18 mouse cellular contexts compared by ENCODE assay signal in the genomic region with DNA sequence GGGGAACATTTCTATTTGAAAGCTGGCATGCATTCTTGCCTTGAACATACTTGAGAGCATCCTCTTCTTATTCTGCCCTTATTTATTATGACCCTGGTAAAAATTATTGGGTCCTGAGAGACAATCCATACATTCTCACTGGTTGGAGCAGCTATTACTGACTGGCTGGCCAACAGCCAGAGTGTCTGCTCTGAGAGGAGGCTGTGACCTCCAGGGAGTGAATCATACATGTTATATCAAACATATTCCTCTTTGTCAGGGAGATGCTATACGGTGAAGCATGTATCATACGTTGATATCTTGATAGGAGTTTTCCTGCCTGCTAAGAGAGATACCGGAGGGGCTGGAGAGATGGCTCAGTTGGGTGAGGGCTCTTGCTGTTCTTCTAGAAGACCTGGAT.
DNase-seq lines count a peak whose midpoint lies in the region; ATAC-seq and TF ChIP-seq lines count a peak whose summit lies in the region.
"Had no signal": no experiment of that assay in that cellular context is flagged by ENCODE, and none has a peak within 500 bp of the region (broad histone marks: within the 10 kb centered on the region; RNA-seq: fewer than 3 reads in every experiment).

No protein-coding gene starts in this region.

- DNase-seq in adrenal gland, postnatal 36 days: peak; percentile 49 to 56
- DNase-seq in adrenal gland, adult 2 months: no peak
- DNase-seq in heart, adult 2 months: no peak
- peak; percentile 47 for DNase-seq in MN1 (ENCODE audit: low spot score)
- DNase-seq in gastrocnemius, adult 8-10 months (ENCODE audit: low spot score in 2 of 2): no peak
- DNase-seq: B cell, adult 2 months; cerebellum, adult 2 months; forebrain, postnatal 0 days; gastrocnemius, postnatal 36 days; heart, postnatal 36 days; kidney, adult 2 months had no signal

- no peaks in the 10 kb centered on the region for H3K27me3 ChIP-seq in heart, embryonic 15.5 days
- no peaks in the 10 kb centered on the region for H3K27me3 ChIP-seq in heart, adult 2 months (ENCODE audit: control insufficient read depth, insufficient read depth, low read length)
- H3K27me3 ChIP-seq: forebrain, embryonic 13.5 days; hindbrain, embryonic 15.5 days; kidney, embryonic 15.5 days had no signal

- no peak for TF ChIP-seq EP300 in heart, adult 2 months (IDR thresholded peaks at IDR 0.05; ENCODE audit: insufficient read depth, low read depth, low read length)

- H3K27ac ChIP-seq in heart, embryonic 15.5 days: peak overlapping the region; percentile 3; the same call in 1 of the 2 replicates
- no peak overlapping the region for H3K27ac ChIP-seq in heart, adult 2 months
- H3K27ac ChIP-seq: embryonic facial prominence, embryonic 10.5 days; forebrain, embryonic 13.5 days; hindbrain, embryonic 15.5 days; kidney, embryonic 15.5 days had no signal

- H3K4me2 ChIP-seq in heart, embryonic 15.5 days: no peak overlapping the region
- H3K4me2 ChIP-seq: forebrain, embryonic 13.5 days; hindbrain, embryonic 15.5 days; kidney, embryonic 15.5 days had no signal

- TF ChIP-seq POLR2A in heart, adult 2 months (IDR thresholded peaks at IDR 0.05; ENCODE audit: insufficient read depth, low read depth, low read length): no peak

- intact Hi-C loops in heart, adult 2 months (cut with DNase I): no loop called here

- peaks cover 13% of the 10 kb centered on the region for H3K36me3 ChIP-seq in heart, embryonic 15.5 days
- 0 out of 2 replicates have a peak, but pooled peaks cover 2% of the 10 kb centered on the region for H3K36me3 ChIP-seq in heart, adult 2 months (ENCODE audit: control insufficient read depth, insufficient read depth, low read length)
- H3K36me3 ChIP-seq: embryonic facial prominence, embryonic 10.5 days; hindbrain, embryonic 15.5 days had no signal

- H3K9me3 ChIP-seq in heart, embryonic 15.5 days (replicated peaks): no peaks in the 10 kb centered on the region
- H3K9me3 ChIP-seq: embryonic facial prominence, embryonic 10.5 days; forebrain, embryonic 13.5 days; hindbrain, embryonic 15.5 days; kidney, embryonic 15.5 days had no signal

- no peak overlapping the region for H3K9ac ChIP-seq in heart, embryonic 15.5 days
- no peak overlapping the region for H3K9ac ChIP-seq in heart, adult 2 months (ENCODE audit: low read depth, low read length)
- H3K9ac ChIP-seq: forebrain, embryonic 13.5 days; forebrain, postnatal 0 days; hindbrain, embryonic 15.5 days; kidney, embryonic 15.5 days had no signal

- no peak overlapping the region for H3K4me3 ChIP-seq in heart, embryonic 15.5 days
- H3K4me3 ChIP-seq in heart, adult 2 months: no peak overlapping the region
- H3K4me3 ChIP-seq: embryonic facial prominence, embryonic 10.5 days; forebrain, embryonic 13.5 days; hindbrain, embryonic 15.5 days; kidney, embryonic 15.5 days had no signal

- TF ChIP-seq CTCF in heart, adult 2 months (IDR thresholded peaks at IDR 0.05): no peak

- no peak for ATAC-seq in heart, embryonic 15.5 days (replicated peaks; ENCODE audit: insufficient number of reproducible peaks, insufficient read depth, low FRiP score, low read depth)
- ATAC-seq: CD4-positive, CD25-positive, alpha-beta regulatory T cell, adult 4 months; forebrain, embryonic 13.5 days; forebrain, postnatal 0 days; intestine, embryonic 16.5 days had no signal

- H3K4me1 ChIP-seq in heart, embryonic 15.5 days (replicated peaks): peaks cover 33% of the 10 kb centered on the region
- peaks cover 10% of the 10 kb centered on the region for H3K4me1 ChIP-seq in heart, adult 2 months (ENCODE audit: control insufficient read depth, insufficient read depth, low read length)
- H3K4me1 ChIP-seq: forebrain, embryonic 13.5 days; hindbrain, embryonic 15.5 days had no signal

- 50% methylated on average over 3 of the region's 3 CpGs for WGBS in heart, embryonic 15.5 days
- 46% methylated on average over 3 of the region's 3 CpGs for WGBS in heart, adult 2 months

- no peaks in the 10 kb centered on the region for H3K79me2 ChIP-seq in heart, adult 2 months (replicated peaks; ENCODE audit: control insufficient read depth, insufficient read depth, low read length)

Comparison
In these comparisons a context has a peak if more than half of its experiments do, and no peak if none do; other contexts are left out.
1. DNase-seq: peak in adrenal gland, postnatal 36 days (2 of 2) and MN1 (single experiment); none in adrenal gland, adult 2 months (single experiment), heart, adult 2 months (0 of 2) and gastrocnemius, adult 8-10 months (0 of 2).